Mouse (Mus musculus): ENCODE measurements around the gene Cdc34. TPM values are rescaled to one million over a fixed set of nuclear protein-coding genes. Genes with fewer than 3 reads are reported as not detected.

The Cdc34 gene
- total and polyA plus RNA-seq, 2 experiments from 2014 or later = 61.9 to 67.9 TPM

- Histone ChIP-seq H3K36me3 (ENCODE audit: insufficient read depth) (peaks cover 54% of the 10 kb centered on the region), H3K4me1 (ENCODE audit: insufficient read depth) (0 out of 2 replicates have a peak, but pooled peaks cover 11% of the 10 kb centered on the region), H3K4me3 (ENCODE audit: low read depth, low read length) (no peak overlapping the region), H3K4me2 (ENCODE audit: low read depth) (no peak overlapping the region), H3K9me3 (ENCODE audit: low read length) (no peaks in the 10 kb centered on the region), H3K27me3 (ENCODE audit: insufficient read depth, low read length) (no peaks in the 10 kb centered on the region), H3K27ac (ENCODE audit: low read depth, low read length) (no peak overlapping the region), H3K9ac (no peak overlapping the region)
- no peak for TF ChIP-seq CTCF (IDR thresholded peaks at IDR 0.05; ENCODE audit: low read depth)
- DNase-seq (no peak), ATAC-seq (no peak)
- 96% methylated on average over 6 of the region's 6 CpGs for WGBS
These were observed 5.5 kb downstream of the Cdc34 start for GRCm38 (mm10) chr10:79687513-79687912.

- Histone ChIP-seq H3K4me3 (ENCODE audit: low read depth, low read length) (no peak within 1 kb of the TSS), H3K27ac (ENCODE audit: low read depth, low read length) (no peak within 1 kb of the TSS), H3K27me3 (ENCODE audit: insufficient read depth, low read length) (no peaks in the 10 kb centered on the region), H3K9me3 (ENCODE audit: low read length) (no peaks in the 10 kb centered on the region), H3K4me1 (ENCODE audit: insufficient read depth) (0 out of 2 replicates have a peak, but pooled peaks cover 3% of the 10 kb centered on the region), H3K36me3 (ENCODE audit: insufficient read depth) (peaks cover 54% of the 10 kb centered on the region), H3K9ac (no peak within 1 kb of the TSS), H3K4me2 (ENCODE audit: low read depth) (no peak within 1 kb of the TSS)
- ATAC-seq (no peak), DNase-seq (no peak)
- TF ChIP-seq CTCF (IDR thresholded peaks at IDR 0.05; ENCODE audit: low read depth) = no peak
- 73% methylated on average over 4 of the region's 4 CpGs for WGBS
These were observed 6.7 kb downstream of the Cdc34 start, which contains the start of gene Gzmm for GRCm38 (mm10) chr10:79688720-79689119. Gene Gzmm, plus strand, starts transcription at chr10:79689020.

GRCm38 (mm10) chr10:79689178-79689577 lies 7.2 kb downstream of the Cdc34 start:
- TF ChIP-seq CTCF (IDR thresholded peaks at IDR 0.05; ENCODE audit: low read depth) = no peak
- DNase-seq (no peak), ATAC-seq (0 out of 2 replicates have a peak, but pooled peaks have one; percentile 7)
- peaks cover 54% of the 10 kb centered on the region for H3K36me3 ChIP-seq (ENCODE audit: insufficient read depth)
- H3K9ac ChIP-seq = no peak overlapping the region
- no peak overlapping the region for H3K4me2 ChIP-seq (ENCODE audit: low read depth)
- no peaks in the 10 kb centered on the region for H3K9me3 ChIP-seq (ENCODE audit: low read length)
- H3K27ac ChIP-seq (ENCODE audit: low read depth, low read length) = no peak overlapping the region
- no peaks in the 10 kb centered on the region for H3K27me3 ChIP-seq (ENCODE audit: insufficient read depth, low read length)
- 97% methylated on average over 3 of the region's 3 CpGs for WGBS
- no peaks in the 10 kb centered on the region for H3K4me1 ChIP-seq (ENCODE audit: insufficient read depth)
- H3K4me3 ChIP-seq (ENCODE audit: low read depth, low read length) = no peak overlapping the region

DNA sequence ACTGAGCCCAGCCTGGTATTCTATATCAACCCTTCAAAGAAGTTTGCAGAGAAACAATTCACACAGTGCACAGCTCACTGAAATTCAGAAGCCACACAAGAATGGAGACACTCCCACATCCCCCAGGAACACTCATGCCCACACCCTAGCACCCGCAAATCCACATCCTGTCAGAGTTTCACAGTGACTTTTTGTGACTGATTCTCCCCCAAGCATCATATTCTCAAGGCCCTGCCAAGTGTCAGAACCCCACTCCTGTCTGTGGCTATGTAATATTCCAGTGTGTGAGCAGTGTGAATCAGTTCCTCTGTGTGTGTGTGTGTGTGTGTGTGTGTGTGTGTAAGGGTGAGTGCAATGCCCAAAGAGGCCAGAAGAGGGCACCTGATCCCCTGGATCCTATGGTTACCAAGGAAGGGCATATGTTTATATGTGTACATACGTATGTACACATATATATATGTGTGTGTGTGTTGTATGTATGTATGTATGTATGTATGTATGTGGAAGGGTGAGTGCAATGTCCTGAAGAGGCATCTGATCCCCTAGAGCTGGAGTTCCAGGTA lies 10.1 kb downstream of the Cdc34 start:
- ATAC-seq (no peak), DNase-seq (no peak)
- peaks cover 6% of the 10 kb centered on the region; the same call in 1 of the 2 replicates for H3K4me1 ChIP-seq (ENCODE audit: insufficient read depth)
- no peaks in the 10 kb centered on the region for H3K27me3 ChIP-seq (ENCODE audit: insufficient read depth, low read length)
- 91% methylated on average over 2 of the region's 2 CpGs for WGBS
- H3K9me3 ChIP-seq (ENCODE audit: low read length) = no peaks in the 10 kb centered on the region
- no peak overlapping the region for H3K4me3 ChIP-seq (ENCODE audit: low read depth, low read length)
- TF ChIP-seq CTCF (IDR thresholded peaks at IDR 0.05; ENCODE audit: low read depth) = peak; percentile 43
- peaks cover 28% of the 10 kb centered on the region for H3K36me3 ChIP-seq (ENCODE audit: insufficient read depth)
- H3K9ac ChIP-seq = no peak overlapping the region
- H3K27ac ChIP-seq (ENCODE audit: low read depth, low read length) = no peak overlapping the region
- H3K4me2 ChIP-seq (ENCODE audit: low read depth) = no peak overlapping the region

GRCm38 (mm10) chr10:79693580-79694378 lies 11.8 kb downstream of the Cdc34 start:
- Histone ChIP-seq H3K4me1 (ENCODE audit: insufficient read depth) (peaks cover 6% of the 10 kb centered on the region; the same call in 1 of the 2 replicates), H3K27ac (ENCODE audit: low read depth, low read length) (no peak overlapping the region), H3K4me3 (ENCODE audit: low read depth, low read length) (no peak overlapping the region), H3K9me3 (ENCODE audit: low read length) (no peaks in the 10 kb centered on the region), H3K9ac (no peak overlapping the region), H3K27me3 (ENCODE audit: insufficient read depth, low read length) (no peaks in the 10 kb centered on the region), H3K4me2 (ENCODE audit: low read depth) (no peak overlapping the region), H3K36me3 (ENCODE audit: insufficient read depth) (peaks cover 11% of the 10 kb centered on the region)
- 76% methylated on average over 12 of the region's 12 CpGs for WGBS
- no peak for TF ChIP-seq CTCF (IDR thresholded peaks at IDR 0.05; ENCODE audit: low read depth)
- ATAC-seq (no peak), DNase-seq (no peak)

GRCm38 (mm10) chr10:79694379-79694655 lies 12.3 kb downstream of the Cdc34 start:
- no peak overlapping the region for H3K27ac ChIP-seq (ENCODE audit: low read depth, low read length)
- H3K9me3 ChIP-seq (ENCODE audit: low read length) = no peaks in the 10 kb centered on the region
- peaks cover 6% of the 10 kb centered on the region for H3K36me3 ChIP-seq (ENCODE audit: insufficient read depth)
- TF ChIP-seq CTCF (IDR thresholded peaks at IDR 0.05; ENCODE audit: low read depth) = no peak
- 76% methylated on average over 6 of the region's 6 CpGs for WGBS
- no peak for DNase-seq
- H3K4me2 ChIP-seq (ENCODE audit: low read depth) = no peak overlapping the region
- H3K4me3 ChIP-seq (ENCODE audit: low read depth, low read length) = no peak overlapping the region
- H3K4me1 ChIP-seq (ENCODE audit: insufficient read depth) = peaks cover 6% of the 10 kb centered on the region; the same call in 1 of the 2 replicates
- no peak overlapping the region for H3K9ac ChIP-seq
- H3K27me3 ChIP-seq (ENCODE audit: insufficient read depth, low read length) = no peaks in the 10 kb centered on the region
- no peak for ATAC-seq
